Mouse (Mus musculus) testis, adult 2 months (tissue): ENCODE measurements around the gene Klf1.

ENCODE experiments used
- CTCF ChIP-seq: fragments of 200-500 bp; IDR thresholded peaks from 2 replicates; pipeline ENCODE4 v1.5.1; 2012; ENCODE audit warnings: low read depth, mild to moderate bottlenecking, inconsistent platforms, low read length, moderate library complexity; ENCODE audit not compliant: control insufficient read depth, insufficient read depth, insufficient replicate concordance
- POLR2A ChIP-seq: fragments of 200-500 bp; IDR thresholded peaks from 2 replicates; pipeline ENCODE4 v1.6.1; 2012; ENCODE audit warnings: low read depth, mild to moderate bottlenecking, inconsistent platforms, low read length, moderate library complexity; ENCODE audit not compliant: control insufficient read depth

- TF ChIP-seq CTCF (no peak), POLR2A (no peak)
Observed at GRCm38 (mm10) chr8:84933767-84934559, 32.2 kb downstream of the Klf1 start.
